Mouse (Mus musculus): ENCODE measurements around the gene Saysd1. TPM values are rescaled to one million over a fixed set of nuclear protein-coding genes. Genes with fewer than 3 reads are reported as not detected.

Gene Saysd1
- polyA plus RNA-seq (2014; fragmentation: Nextera tagmentation; extraction: Ambion mirVana): 8.4 and 8.6 TPM in 2 replicates

- H3K9me3 ChIP-seq (replicated peaks; ENCODE audit: control insufficient read depth, low read length): no peaks in the 10 kb centered on the region
- H3K27me3 ChIP-seq (ENCODE audit: control insufficient read depth, insufficient read depth, low read length): no peaks in the 10 kb centered on the region
- WGBS (ENCODE audit: insufficient replicate concordance): 70% methylated on average over 16 of the region's 16 CpGs
- H3K36me3 ChIP-seq (ENCODE audit: control insufficient read depth, insufficient read depth, low read length): no peaks in the 10 kb centered on the region
- H3K4me3 ChIP-seq (ENCODE audit: low read depth, low read length): no peak within 1 kb of the TSS
- H3K4me2 ChIP-seq: no peak within 1 kb of the TSS
- no peak for ATAC-seq (replicated peaks; ENCODE audit: insufficient number of reproducible peaks, low FRiP score, low TSS enrichment)
- H3K4me1 ChIP-seq (ENCODE audit: control insufficient read depth, insufficient read depth, low read length): no peaks in the 10 kb centered on the region
- no peak within 1 kb of the TSS for H3K27ac ChIP-seq (ENCODE audit: low read depth, low read length)
- H3K9ac ChIP-seq (ENCODE audit: low read depth, low read length): no peak within 1 kb of the TSS
Observed at GRCm38 (mm10) chr14:20138484-20139355, at the start of gene Saysd1. Saysd1 (minus strand) TSS chr14:20138534.

- Histone ChIP-seq H3K36me3 (ENCODE audit: control insufficient read depth, insufficient read depth, low read length) (no peaks in the 10 kb centered on the region), H3K4me2 (no peak overlapping the region), H3K27ac (ENCODE audit: low read depth, low read length) (no peak overlapping the region), H3K9me3 (replicated peaks; ENCODE audit: control insufficient read depth, low read length) (no peaks in the 10 kb centered on the region), H3K4me1 (ENCODE audit: control insufficient read depth, insufficient read depth, low read length) (peaks cover 6% of the 10 kb centered on the region; the same call in 1 of the 2 replicates), H3K4me3 (ENCODE audit: low read depth, low read length) (no peak overlapping the region), H3K9ac (ENCODE audit: low read depth, low read length) (no peak overlapping the region), H3K27me3 (ENCODE audit: control insufficient read depth, insufficient read depth, low read length) (no peaks in the 10 kb centered on the region)
- no peak for ATAC-seq (replicated peaks; ENCODE audit: insufficient number of reproducible peaks, low FRiP score, low TSS enrichment)
- 72% methylated on average over 9 of the region's 9 CpGs for WGBS (ENCODE audit: insufficient replicate concordance)
Observed at GRCm38 (mm10) chr14:20185426-20185825, 47.1 kb upstream of the Saysd1 start.

GRCm38 (mm10) chr14:20183701-20184100, 45.4 kb upstream of the Saysd1 start:
- no peak for ATAC-seq (replicated peaks; ENCODE audit: insufficient number of reproducible peaks, low FRiP score, low TSS enrichment)
- Histone ChIP-seq H3K27ac (ENCODE audit: low read depth, low read length) (no peak overlapping the region), H3K27me3 (ENCODE audit: control insufficient read depth, insufficient read depth, low read length) (no peaks in the 10 kb centered on the region), H3K4me2 (no peak overlapping the region), H3K4me1 (ENCODE audit: control insufficient read depth, insufficient read depth, low read length) (peaks cover 15% of the 10 kb centered on the region; the same call in 1 of the 2 replicates), H3K36me3 (ENCODE audit: control insufficient read depth, insufficient read depth, low read length) (no peaks in the 10 kb centered on the region), H3K9me3 (replicated peaks; ENCODE audit: control insufficient read depth, low read length) (no peaks in the 10 kb centered on the region), H3K9ac (ENCODE audit: low read depth, low read length) (no peak overlapping the region), H3K4me3 (ENCODE audit: low read depth, low read length) (no peak overlapping the region)
- WGBS (ENCODE audit: insufficient replicate concordance): 61% methylated on average over 5 of the region's 5 CpGs

- no peaks in the 10 kb centered on the region for H3K27me3 ChIP-seq (ENCODE audit: control insufficient read depth, insufficient read depth, low read length)
- H3K36me3 ChIP-seq (ENCODE audit: control insufficient read depth, insufficient read depth, low read length): no peaks in the 10 kb centered on the region
- H3K4me1 ChIP-seq (ENCODE audit: control insufficient read depth, insufficient read depth, low read length): peaks cover 17% of the 10 kb centered on the region; the same call in 1 of the 2 replicates
- H3K27ac ChIP-seq (ENCODE audit: low read depth, low read length): no peak overlapping the region
- no peak overlapping the region for H3K4me2 ChIP-seq
- ATAC-seq (replicated peaks; ENCODE audit: insufficient number of reproducible peaks, low FRiP score, low TSS enrichment): no peak
- 76% methylated on average over 7 of the region's 7 CpGs for WGBS (ENCODE audit: insufficient replicate concordance)
- H3K9ac ChIP-seq (ENCODE audit: low read depth, low read length): no peak overlapping the region
- H3K9me3 ChIP-seq (replicated peaks; ENCODE audit: control insufficient read depth, low read length): no peaks in the 10 kb centered on the region
- H3K4me3 ChIP-seq (ENCODE audit: low read depth, low read length): no peak overlapping the region
Observed at GRCm38 (mm10) chr14:20182596-20182995, 44.3 kb upstream of the Saysd1 start.

GRCm38 (mm10) chr14:20181466-20181921, 43.2 kb upstream of the Saysd1 start, which contains the start of gene Kcnk5:
Kcnk5 (minus strand) TSS chr14:20181809.
- H3K27me3 ChIP-seq (ENCODE audit: control insufficient read depth, insufficient read depth, low read length): no peaks in the 10 kb centered on the region
- H3K9me3 ChIP-seq (replicated peaks; ENCODE audit: control insufficient read depth, low read length): no peaks in the 10 kb centered on the region
- no peak within 1 kb of the TSS; the same call in 1 of the 2 replicates for H3K27ac ChIP-seq (ENCODE audit: low read depth, low read length)
- no peaks in the 10 kb centered on the region for H3K36me3 ChIP-seq (ENCODE audit: control insufficient read depth, insufficient read depth, low read length)
- H3K4me1 ChIP-seq (ENCODE audit: control insufficient read depth, insufficient read depth, low read length): peaks cover 17% of the 10 kb centered on the region; the same call in 1 of the 2 replicates
- WGBS (ENCODE audit: insufficient replicate concordance): 0% methylated on average over 36 of the region's 36 CpGs
- H3K9ac ChIP-seq (ENCODE audit: low read depth, low read length): peak within 1 kb of the TSS; percentile 68
- peak; percentile 85 for ATAC-seq (replicated peaks; ENCODE audit: insufficient number of reproducible peaks, low FRiP score, low TSS enrichment)
- peak within 1 kb of the TSS; percentile 91 for H3K4me2 ChIP-seq
- H3K4me3 ChIP-seq (ENCODE audit: low read depth, low read length): peak within 1 kb of the TSS; percentile 57

GRCm38 (mm10) chr14:20180751-20181162, 42.4 kb upstream of the Saysd1 start:
- ATAC-seq (replicated peaks; ENCODE audit: insufficient number of reproducible peaks, low FRiP score, low TSS enrichment): no peak
- Histone ChIP-seq H3K27me3 (ENCODE audit: control insufficient read depth, insufficient read depth, low read length) (no peaks in the 10 kb centered on the region), H3K4me3 (ENCODE audit: low read depth, low read length) (peak overlapping the region; percentile 57), H3K36me3 (ENCODE audit: control insufficient read depth, insufficient read depth, low read length) (no peaks in the 10 kb centered on the region), H3K4me1 (ENCODE audit: control insufficient read depth, insufficient read depth, low read length) (peaks cover 17% of the 10 kb centered on the region; the same call in 1 of the 2 replicates), H3K27ac (ENCODE audit: low read depth, low read length) (no peak overlapping the region; the same call in 1 of the 2 replicates), H3K4me2 (peak overlapping the region; percentile 91), H3K9ac (ENCODE audit: low read depth, low read length) (peak overlapping the region; percentile 68), H3K9me3 (replicated peaks; ENCODE audit: control insufficient read depth, low read length) (no peaks in the 10 kb centered on the region)
- 0% methylated on average over 23 of the region's 24 CpGs for WGBS (ENCODE audit: insufficient replicate concordance)

GRCm38 (mm10) chr14:20180304-20180703, 42.0 kb upstream of the Saysd1 start:
- H3K4me3 ChIP-seq (ENCODE audit: low read depth, low read length): peak overlapping the region; percentile 57
- no peak overlapping the region for H3K27ac ChIP-seq (ENCODE audit: low read depth, low read length)
- H3K9ac ChIP-seq (ENCODE audit: low read depth, low read length): peak overlapping the region; percentile 68
- peaks cover 17% of the 10 kb centered on the region; the same call in 1 of the 2 replicates for H3K4me1 ChIP-seq (ENCODE audit: control insufficient read depth, insufficient read depth, low read length)
- WGBS (ENCODE audit: insufficient replicate concordance): 5% methylated on average over 6 of the region's 6 CpGs
- no peak for ATAC-seq (replicated peaks; ENCODE audit: insufficient number of reproducible peaks, low FRiP score, low TSS enrichment)
- H3K36me3 ChIP-seq (ENCODE audit: control insufficient read depth, insufficient read depth, low read length): no peaks in the 10 kb centered on the region
- H3K27me3 ChIP-seq (ENCODE audit: control insufficient read depth, insufficient read depth, low read length): no peaks in the 10 kb centered on the region
- H3K9me3 ChIP-seq (replicated peaks; ENCODE audit: control insufficient read depth, low read length): no peaks in the 10 kb centered on the region
- peak overlapping the region; percentile 91 for H3K4me2 ChIP-seq

- Histone ChIP-seq H3K4me3 (ENCODE audit: low read depth, low read length) (peak overlapping the region; percentile 57), H3K9ac (ENCODE audit: low read depth, low read length) (no peak overlapping the region), H3K4me1 (ENCODE audit: control insufficient read depth, insufficient read depth, low read length) (peaks cover 17% of the 10 kb centered on the region; the same call in 1 of the 2 replicates), H3K9me3 (replicated peaks; ENCODE audit: control insufficient read depth, low read length) (no peaks in the 10 kb centered on the region), H3K4me2 (peak overlapping the region; percentile 91), H3K27me3 (ENCODE audit: control insufficient read depth, insufficient read depth, low read length) (no peaks in the 10 kb centered on the region), H3K36me3 (ENCODE audit: control insufficient read depth, insufficient read depth, low read length) (no peaks in the 10 kb centered on the region), H3K27ac (ENCODE audit: low read depth, low read length) (no peak overlapping the region)
- ATAC-seq (replicated peaks; ENCODE audit: insufficient number of reproducible peaks, low FRiP score, low TSS enrichment): no peak
- 61% methylated on average over 5 of the region's 5 CpGs for WGBS (ENCODE audit: insufficient replicate concordance)
Observed at GRCm38 (mm10) chr14:20179731-20180280, 41.5 kb upstream of the Saysd1 start.
